Mouse (Mus musculus): ENCODE measurements around the gene Cmklr1.

Gene Cmklr1

DNA sequence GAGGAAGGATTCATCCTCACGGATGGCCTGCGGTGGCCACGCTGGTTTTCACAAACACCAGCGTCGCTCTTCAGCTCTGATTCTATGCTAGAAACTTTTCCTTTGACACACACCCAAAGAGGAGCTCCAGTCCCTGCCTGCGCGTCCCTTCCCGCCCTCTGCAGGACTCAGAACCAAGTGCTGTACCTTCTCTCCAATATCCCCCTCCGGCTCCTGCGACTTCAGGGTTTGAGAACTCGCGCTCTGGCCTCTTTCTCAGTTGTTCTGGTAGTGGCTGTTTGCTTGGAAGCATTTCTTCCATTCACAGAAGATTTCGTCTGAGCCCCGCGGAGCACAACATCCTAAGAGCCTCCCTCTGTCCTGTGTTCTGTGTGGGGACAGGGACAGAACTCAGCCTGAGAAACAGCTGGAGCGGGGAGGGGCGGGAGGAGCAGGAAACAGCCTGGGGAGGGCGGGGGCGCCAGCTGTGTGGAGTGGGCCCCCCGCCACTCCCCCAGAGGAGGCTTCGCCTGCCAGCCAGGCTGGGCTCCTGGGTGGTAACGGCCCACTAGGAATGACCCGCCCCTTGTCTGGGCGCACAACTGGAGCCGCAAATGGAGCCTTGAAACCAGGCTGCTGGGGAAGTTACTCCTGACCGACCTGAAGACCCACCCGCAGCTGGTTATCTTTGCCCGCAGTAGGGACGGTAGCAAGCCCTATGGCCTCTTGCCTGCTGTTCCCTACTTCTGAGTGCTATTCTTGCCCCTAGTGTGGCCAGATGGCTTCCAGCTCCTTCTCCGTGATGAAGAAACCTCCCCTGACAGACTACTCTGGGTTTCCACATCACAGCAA, at the start of gene Cmklr1:
Gene Cmklr1, minus strand, starts transcription at position 392 of the 831 bp plus-strand sequence.
- no peak for DNase-seq (ENCODE audit: low spot score in 2 of 2)

DNA sequence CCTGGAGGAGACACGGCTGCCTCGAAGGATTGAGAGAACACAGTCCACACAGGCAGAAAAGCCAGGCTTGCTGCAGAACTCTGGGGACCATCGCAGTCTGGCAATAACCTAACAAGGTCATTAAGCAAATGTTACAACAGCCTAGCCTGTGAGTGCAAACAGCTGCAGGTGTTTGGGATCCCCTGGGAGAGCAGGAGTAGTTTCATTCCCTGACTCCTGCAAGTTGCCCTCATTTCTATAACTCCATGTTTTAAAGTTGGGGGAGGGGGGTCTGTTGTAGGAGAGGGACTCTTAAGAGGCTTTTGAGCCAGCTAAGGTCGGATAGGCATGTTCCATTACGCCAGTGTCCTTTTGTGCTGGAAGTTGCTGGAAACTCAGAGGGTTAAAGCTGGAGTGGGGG, 44.2 kb upstream of the Cmklr1 start:
- no peak for DNase-seq (ENCODE audit: low spot score in 2 of 2)

DNA sequence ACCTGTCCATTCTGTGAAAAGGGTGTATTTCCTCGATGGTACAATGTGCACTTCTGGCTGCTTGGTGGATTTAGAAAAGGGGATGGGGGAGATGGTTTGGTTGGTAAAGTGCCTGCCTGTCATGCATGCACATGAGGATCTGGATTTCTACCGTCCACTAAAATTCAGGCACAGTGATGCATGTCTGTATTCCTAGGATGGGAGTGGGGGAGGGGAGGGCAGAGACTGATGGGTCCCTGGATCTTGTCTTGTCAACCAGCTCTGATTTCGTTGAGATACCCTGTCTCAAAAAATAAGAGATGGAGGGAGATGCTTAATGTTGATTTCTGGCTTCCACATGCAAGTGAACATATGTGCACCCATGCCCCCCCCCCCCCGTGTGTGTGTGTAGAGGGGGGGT, 43.8 kb upstream of the Cmklr1 start:
- DNase-seq (ENCODE audit: low spot score in 2 of 2) = no peak

DNA sequence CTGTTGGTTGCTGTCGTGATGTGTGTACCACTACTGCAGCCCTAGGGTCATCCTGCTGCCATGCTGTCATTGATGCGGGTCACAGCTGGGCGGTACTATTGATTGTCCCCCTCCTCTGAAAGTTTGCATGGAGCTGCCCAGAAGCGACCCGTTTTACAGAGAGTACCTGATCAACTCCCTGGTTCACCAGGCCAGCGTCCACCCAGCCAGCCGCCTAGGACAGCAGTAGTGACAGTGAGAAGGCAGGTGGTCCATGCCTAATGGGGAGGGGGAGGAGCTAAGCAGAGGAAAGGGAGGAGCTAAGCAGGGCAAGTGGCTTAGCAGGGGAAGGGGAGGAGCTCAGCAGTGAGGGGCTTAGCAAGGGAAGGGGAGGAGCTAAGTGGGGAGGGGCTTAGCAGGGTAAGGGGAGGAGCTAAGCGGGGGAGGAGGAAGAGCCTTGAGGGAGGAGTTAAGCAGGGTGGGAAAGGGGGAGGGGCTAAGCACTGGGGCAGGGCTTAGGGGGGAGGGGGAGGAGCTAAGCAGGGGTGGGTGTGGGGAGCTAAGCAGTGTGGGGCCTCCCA, 43.0 kb upstream of the Cmklr1 start:
- DNase-seq (ENCODE audit: low spot score in 2 of 2) = no peak

DNA sequence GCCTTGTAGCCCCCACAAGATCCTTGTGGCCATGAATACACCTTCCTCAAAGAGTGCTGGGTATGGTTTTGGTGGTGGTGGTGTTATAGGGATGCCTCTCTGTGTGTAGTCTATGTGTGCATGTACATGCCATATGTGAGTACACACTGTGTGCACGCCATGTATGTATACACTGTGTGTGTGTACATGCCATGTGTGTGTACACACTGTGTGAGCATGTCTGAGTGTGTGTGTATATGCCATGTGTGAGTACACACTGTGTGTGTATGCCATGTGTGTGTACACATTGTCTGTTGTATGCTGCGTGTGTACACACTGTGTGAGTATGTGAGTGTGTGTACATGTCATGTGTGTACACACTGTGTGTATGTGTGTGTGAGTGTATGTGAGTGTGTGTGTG, 40.6 kb upstream of the Cmklr1 start:
- DNase-seq (ENCODE audit: low spot score in 2 of 2) = no peak

DNA sequence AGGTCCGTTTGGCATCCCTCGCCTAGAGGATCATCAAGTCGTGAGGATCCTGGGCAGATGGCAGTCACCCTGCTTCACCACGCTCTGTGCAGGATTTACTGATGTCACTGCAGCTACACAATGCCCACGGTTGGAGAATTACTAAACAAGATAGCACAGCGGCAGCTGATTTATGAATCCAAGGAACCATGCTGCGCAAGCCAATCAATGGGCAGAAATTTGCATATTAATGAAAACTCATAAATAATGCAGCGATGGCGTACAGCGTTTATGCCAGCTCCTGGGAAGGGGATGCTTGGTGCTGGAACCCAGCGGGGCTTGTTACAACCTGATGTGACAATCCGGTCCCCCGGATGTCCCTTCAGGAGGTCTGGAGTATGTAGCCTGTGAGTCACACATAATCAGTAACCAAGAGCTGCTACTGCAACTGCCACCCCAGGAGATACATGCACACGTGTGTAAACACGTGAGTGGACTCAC, 39.9 kb upstream of the Cmklr1 start:
- no peak for DNase-seq (ENCODE audit: low spot score in 2 of 2)

DNA sequence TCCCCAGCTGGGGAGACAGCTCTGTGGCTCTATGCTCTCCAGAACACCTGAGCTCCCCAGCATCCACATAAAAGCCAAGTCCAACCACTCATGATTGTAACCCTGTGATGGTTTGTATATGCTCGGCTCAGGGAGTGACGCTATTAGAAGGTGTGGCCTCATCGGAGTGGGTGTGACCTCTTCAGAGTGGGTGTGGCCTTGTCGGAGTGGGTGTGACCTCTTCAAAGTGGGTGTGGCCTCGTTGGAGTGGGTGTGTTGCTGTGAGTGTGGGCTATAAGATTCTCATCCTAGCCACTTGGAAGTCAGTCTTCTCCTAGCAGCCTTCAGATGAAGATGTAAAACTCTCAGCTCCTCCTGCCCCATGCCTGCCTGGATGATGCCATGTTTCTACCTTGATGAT, 37.3 kb upstream of the Cmklr1 start:
- no peak for DNase-seq (ENCODE audit: low spot score in 2 of 2)

DNA sequence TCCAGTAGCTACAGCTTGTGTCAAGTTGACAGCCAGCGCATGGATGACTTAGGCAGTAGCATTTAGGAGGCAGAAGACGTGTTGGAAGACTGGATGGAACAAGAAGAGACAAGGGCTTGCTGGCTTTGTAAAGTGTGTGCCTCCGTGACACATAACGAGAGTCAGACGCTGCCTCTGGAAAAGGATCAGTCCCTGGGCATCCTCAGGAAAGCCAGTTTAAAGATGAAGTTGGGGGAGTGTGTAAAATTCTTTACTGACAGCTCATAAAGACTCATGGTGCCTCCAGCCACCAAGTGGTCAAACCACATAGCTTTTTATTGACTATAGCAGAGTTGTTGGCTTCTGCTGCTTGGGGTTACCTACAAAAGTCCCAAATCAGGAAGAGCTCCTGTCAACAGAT, 35.2 kb upstream of the Cmklr1 start:
- no peak for DNase-seq (ENCODE audit: low spot score in 2 of 2)

DNA sequence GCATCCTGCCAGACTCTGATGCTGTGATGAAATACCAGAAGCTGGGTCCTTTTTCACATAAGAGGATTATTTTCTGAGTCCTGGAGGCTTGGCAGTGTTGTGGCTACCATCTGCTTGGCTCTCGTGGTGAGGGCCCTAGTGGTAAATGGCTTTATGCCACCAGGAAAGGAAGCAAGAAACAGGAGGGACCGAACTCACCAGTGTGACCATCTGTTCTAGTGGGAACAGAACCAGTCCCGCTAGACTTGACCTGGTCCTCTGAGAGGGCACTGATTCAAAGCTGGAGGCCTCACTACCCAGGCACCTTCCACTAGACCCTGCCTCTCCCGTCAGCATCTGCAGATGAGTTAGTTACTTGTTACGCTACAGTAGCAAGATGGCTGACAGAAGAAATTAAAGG, 33.0 kb upstream of the Cmklr1 start:
- DNase-seq (ENCODE audit: low spot score in 2 of 2) = no peak

DNA sequence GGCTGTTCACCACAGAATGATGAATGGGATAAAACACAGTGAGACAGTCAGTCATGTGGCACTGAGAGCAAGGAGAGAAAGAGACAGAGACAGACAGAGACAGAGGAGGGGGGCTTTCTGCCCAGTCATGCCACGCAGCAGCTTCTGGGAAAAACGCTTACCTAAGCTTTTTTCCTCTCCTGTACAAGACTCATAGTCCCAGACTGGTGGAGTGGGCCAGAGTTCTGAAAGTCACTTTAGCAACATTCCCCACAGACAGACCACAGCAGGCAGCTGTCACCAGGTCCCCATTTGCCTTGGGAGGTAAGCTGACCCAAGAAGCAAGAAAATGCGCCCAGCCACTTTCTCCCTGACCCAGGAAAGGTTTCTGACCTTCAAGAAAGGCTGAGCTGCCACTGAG, 32.2 kb upstream of the Cmklr1 start:
- no peak for DNase-seq (ENCODE audit: low spot score in 2 of 2)

DNA sequence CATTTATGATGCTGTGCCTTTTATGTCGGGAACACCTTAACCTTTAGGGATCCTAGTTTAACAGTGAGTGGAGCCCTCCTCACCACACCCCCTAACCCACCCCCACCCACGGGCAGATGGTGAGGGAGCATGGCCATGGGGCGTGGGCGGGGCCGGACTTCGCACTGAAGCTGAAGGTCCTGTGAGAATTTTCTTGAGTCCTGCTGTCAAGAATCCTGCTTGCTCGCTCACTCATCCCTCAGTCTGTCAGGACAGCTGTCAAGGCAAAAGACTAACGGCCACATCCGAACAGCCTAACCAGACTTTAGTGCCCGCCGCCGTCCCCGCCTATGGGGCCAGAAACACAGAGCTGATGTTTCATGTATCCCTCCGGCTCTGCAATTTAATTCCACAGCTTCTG, 31.0 kb upstream of the Cmklr1 start:
- no peak for DNase-seq (ENCODE audit: low spot score in 2 of 2)

DNA sequence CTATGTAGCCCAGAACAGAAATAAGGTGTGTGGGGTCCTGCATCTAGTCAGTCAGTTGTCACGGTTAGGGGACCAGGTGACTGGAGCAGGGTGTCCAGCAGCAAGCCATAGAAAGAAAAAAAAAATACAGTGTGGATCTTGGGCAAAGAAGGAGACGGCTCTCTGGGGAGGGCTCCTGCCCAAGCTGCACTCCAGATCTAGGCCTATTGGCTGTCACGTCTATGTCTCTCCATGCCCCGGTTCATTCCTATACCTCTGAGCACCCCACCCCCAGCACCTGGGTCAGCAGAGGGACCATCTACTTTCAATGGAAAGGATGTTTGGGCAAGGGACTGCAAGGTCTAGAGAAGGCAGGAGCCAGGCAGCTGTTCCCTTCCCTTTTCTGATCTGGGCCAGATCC, 29.3 kb upstream of the Cmklr1 start:
- DNase-seq (ENCODE audit: low spot score in 2 of 2) = no peak

DNA sequence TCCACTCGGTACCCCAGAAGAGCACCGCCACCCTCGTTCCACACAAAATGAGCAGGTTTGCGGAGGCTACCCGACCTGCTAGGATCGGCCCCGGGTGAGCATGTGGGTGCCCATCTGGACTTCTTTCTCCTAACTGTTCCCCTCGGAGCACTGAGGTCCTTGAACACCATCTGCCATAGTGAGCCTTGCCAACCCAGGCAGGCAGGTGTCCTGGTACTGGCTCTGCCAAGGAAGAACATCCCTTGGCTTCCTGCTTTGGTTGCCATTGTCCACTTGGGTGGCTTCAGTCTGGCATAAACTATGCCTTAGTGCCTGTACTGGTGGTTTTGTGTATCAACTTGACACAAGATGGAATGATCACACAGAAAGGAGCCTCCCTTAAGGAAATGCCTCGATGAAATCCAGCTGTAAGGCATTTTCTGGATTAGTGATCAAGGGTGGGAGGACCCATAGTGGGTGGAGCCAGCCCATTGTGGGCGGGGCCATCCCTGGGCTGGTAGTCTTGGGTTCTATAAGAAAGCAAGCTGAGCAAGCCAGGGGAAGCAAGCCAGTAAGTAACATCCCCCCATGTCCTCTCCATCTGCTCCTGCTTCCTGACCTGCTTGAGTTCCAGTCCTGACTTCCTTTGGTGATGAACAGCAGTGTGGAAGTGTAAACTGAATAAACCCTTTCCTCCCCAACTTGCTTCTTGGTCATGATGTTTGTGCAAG, 28.7 kb upstream of the Cmklr1 start:
- DNase-seq (ENCODE audit: low spot score in 2 of 2) = no peak

DNA sequence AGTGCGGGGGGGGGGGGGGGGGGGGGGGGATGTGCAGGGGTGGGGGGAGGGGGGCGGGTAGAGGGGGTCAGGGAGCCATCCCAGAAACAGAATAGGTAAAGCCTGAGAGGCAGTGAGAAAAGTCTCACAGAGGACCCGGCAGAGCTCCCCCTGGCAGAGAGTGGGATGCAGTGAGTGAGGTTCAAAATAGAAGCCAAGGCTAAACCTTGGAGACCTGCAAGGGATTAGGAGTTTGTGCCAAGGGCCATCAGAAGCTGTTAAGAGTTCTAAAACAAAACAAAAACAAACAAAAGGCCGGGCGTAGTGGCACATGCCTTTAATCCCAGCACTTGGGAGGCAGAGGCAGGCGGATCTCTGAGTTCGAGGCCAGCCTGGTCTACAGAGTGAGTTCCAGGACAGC, 27.3 kb upstream of the Cmklr1 start:
- DNase-seq (ENCODE audit: low spot score in 2 of 2) = no peak

DNA sequence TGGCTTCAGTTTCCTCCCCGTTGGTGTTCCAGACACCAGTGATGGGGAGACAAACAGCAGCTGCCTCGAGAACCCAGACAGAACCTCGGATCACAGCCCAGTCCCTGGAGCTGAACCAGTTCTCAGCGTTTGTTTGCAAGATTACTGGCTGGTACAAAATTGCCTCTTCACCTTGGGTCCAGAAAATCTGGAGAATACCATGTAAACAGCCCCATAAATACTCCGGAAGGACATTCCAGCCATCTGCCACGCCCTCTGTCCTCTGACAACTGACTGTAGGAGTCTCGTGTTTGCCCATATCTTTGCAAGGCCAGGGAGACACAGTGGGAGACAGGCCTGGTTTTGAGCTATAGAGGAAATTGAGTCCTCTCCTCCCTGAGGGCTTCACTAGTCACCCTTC, 24.6 kb upstream of the Cmklr1 start:
- no peak for DNase-seq (ENCODE audit: low spot score in 2 of 2)

DNA sequence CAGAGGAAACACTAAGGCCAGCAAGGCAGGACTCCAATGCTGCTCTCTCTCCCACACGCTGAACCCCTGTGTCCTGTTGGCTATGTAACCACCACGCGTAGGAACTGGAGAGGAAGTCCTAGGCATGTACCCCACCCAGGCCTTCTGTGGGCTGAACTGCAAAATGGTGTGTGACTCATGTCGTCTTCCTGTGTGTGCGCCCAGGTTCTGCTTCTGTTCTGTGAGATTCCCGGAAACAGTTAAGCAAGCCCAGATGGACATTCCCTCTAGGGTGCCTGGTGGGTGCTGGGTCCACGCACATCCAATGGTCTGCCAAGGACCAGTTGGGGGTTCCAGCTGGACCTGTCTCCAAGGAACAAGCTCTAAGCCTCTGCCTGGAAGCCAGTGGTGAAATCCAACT, 22.2 kb upstream of the Cmklr1 start:
- DNase-seq (ENCODE audit: low spot score in 2 of 2) = no peak

DNA sequence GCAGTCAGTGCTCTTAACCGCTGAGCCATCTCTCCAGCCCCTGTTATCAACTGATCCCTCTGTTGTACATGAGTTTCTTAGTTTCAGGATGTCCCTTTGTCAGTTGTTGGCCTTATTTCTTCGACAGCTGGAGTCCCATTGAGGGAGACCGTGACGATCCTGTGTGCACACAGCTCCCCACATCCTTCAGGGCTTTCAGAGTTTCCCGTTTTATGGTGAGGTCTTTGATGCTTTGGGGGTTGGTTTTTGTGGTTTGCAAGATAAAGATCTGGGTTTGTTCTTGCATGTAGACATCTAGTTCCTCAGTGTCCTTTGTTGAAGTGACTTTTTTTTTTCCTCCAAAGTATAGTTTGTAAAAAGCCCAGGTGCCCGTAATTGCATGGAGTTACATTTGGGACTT, 20.4 kb upstream of the Cmklr1 start:
- DNase-seq (ENCODE audit: low spot score in 2 of 2) = no peak

DNA sequence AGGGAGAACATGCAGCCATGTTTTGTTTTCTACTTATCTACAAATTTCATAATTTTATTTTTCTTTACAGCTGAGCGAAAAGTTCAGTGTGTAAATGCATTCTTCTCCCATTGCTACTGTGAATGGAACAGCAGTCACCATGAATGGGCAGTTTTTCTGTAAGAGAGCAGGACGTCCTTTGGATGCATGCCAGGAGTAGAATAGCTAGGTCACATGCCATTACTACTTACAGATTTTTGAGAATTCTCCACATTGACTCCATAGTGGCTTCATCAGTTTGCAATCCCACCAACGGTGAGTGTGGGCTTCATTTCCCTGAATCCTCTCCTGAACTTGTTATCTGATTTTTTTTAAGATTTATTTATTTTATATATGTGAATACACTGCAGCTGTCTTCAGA, 19.9 kb upstream of the Cmklr1 start:
- DNase-seq (ENCODE audit: low spot score in 2 of 2) = no peak

DNA sequence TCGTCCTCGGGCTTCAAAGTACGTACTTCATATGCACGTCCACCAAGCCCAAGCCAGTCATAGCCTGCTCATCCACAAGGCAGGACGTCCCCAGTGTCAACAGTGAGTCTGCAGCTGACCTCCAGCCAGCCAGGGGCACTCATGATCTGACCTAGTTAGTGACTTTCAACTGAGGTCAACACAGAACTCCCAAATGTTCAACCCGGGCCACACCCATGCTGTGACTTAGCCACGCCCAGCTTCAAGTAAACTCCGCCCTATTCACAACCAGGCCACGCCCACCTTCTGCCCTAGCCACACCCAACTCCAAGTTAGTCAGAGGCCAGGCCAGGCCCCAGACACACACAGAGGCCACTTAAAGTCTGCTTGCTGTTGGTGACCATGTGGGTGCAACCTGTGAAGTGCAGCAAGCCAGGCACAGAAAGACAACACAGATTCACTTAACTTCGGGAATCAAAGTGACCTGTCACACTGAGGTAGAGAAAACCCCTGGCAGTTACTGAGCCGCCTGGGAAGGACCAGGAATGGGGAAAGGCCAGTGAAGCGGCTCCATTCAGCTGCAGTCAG, 14.5 kb upstream of the Cmklr1 start:
- no peak for DNase-seq (ENCODE audit: low spot score in 2 of 2)

DNA sequence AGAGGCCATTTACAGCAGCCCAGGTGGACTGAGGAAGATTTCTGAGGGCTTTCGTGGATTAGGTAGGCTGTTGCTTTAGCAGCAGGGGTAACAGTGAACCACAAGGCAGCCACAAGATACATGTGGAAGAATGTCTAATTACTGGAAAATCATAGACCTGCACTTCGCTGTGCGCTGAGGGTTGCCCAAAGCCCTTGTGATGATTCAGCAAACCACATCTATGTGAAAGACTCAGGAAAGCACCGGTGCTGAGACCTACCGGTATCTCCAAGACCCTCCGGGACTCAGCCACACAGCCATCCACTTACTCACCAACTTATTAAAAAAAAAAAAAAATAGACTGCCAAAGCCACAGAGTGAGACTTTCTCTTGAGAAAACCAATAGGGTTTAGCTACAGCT, 13.9 kb upstream of the Cmklr1 start:
- no peak for DNase-seq (ENCODE audit: low spot score in 2 of 2)

DNA sequence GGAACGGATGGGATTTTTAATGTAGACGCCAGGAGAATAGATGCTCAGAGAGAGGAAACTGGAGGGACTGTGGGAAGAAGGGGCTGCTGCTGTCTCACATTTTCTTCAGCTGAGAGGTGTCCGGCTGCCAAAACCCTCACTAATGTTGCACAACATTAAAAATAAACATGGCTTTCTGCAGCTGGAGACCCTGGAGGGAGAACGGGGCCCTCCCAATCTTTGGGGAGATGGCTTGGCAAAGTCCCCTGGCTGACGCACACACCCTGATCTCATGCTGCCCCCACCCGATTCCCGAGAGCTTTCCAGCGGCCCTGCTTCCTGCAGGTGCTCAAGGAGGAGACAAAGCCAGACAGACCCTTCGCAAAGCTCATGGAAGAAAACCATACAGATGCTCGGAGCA, 10.6 kb upstream of the Cmklr1 start:
- no peak for DNase-seq (ENCODE audit: low spot score in 2 of 2)

DNA sequence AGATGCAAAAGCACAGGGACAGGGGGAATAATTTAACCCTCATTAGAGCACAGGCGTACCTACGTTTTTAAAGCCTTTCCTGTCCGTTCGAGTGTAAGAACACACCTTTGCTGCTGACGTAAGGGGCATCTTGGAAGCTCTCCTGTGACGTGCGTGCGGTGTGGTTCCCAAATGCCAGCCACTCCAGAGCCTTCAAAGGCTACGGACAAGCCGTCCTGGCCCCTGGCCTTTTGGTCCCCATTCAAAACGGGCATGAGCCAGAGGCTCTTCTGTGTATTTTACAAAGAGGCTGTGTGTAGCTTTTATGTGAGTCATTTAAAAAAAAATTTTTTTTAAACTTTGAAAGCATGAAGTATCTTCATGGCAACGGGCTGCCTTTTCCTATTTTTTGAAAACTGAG, 4.6 kb upstream of the Cmklr1 start:
- DNase-seq (ENCODE audit: low spot score in 2 of 2) = no peak

DNA sequence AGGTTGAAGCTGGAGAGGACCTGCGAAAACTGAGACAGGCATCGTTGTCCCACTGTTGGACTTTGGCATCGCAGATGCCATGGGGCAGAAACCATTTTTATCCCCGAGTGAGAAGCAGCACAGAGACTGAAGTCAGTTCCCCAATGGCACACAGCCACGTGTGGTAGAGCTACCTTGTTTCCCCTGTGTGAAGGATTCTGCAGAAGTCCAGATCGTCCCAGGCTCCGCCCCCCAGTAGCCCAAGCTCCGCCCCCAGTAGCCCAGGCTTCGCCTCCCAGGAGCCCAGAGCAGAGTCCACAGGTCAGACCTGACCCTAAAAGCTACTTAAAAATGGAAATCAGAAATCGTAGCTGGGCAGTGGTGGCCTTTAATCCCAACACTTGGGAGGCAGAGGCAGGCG, 4.0 kb upstream of the Cmklr1 start:
- DNase-seq (ENCODE audit: low spot score in 2 of 2) = no peak
